Mouse (Mus musculus): ENCODE data around the gene Tnr.

The Tnr gene

GRCm38 (mm10) chr1:159796021-159796420 lies 272.5 kb downstream of the Tnr start:
- DNase-seq (ENCODE audit: low read depth, low spot score): no peak

GRCm38 (mm10) chr1:159800366-159800765 lies 276.8 kb downstream of the Tnr start:
- no peak for DNase-seq (ENCODE audit: low read depth, low spot score)

- DNase-seq (ENCODE audit: low read depth, low spot score): no peak
Observed at GRCm38 (mm10) chr1:159801753-159802152, 278.2 kb downstream of the Tnr start.

- DNase-seq (ENCODE audit: low read depth, low spot score): no peak
Observed at GRCm38 (mm10) chr1:159803711-159804110, 280.1 kb downstream of the Tnr start.

GRCm38 (mm10) chr1:159809493-159809892 lies 285.9 kb downstream of the Tnr start:
- no peak for DNase-seq (ENCODE audit: low read depth, low spot score)

GRCm38 (mm10) chr1:159811805-159812204 lies 288.2 kb downstream of the Tnr start:
- DNase-seq (ENCODE audit: low read depth, low spot score): no peak

- peak; percentile 65 for DNase-seq (ENCODE audit: low read depth, low spot score)
Observed at GRCm38 (mm10) chr1:159812820-159813411, 289.3 kb downstream of the Tnr start.

- DNase-seq (ENCODE audit: low read depth, low spot score): no peak
Observed at GRCm38 (mm10) chr1:159814348-159814747, 290.8 kb downstream of the Tnr start.

GRCm38 (mm10) chr1:159816614-159817371 lies 293.2 kb downstream of the Tnr start:
- DNase-seq (ENCODE audit: low read depth, low spot score): peak; percentile 50

- DNase-seq (ENCODE audit: low read depth, low spot score): no peak
Observed at GRCm38 (mm10) chr1:159819511-159819910, 295.9 kb downstream of the Tnr start.

- DNase-seq (ENCODE audit: low read depth, low spot score): no peak
Observed at GRCm38 (mm10) chr1:159822416-159822815, 298.8 kb downstream of the Tnr start.

- DNase-seq (ENCODE audit: low read depth, low spot score): no peak
Observed at GRCm38 (mm10) chr1:159828531-159828930, 305.0 kb downstream of the Tnr start.

GRCm38 (mm10) chr1:159833165-159833564 lies 309.6 kb downstream of the Tnr start:
- DNase-seq (ENCODE audit: low read depth, low spot score): no peak

GRCm38 (mm10) chr1:159833646-159834338 lies 310.2 kb downstream of the Tnr start:
- DNase-seq (ENCODE audit: low read depth, low spot score): no peak

GRCm38 (mm10) chr1:159835126-159835525 lies 311.6 kb downstream of the Tnr start:
- no peak for DNase-seq (ENCODE audit: low read depth, low spot score)

GRCm38 (mm10) chr1:159840337-159840736 lies 316.8 kb downstream of the Tnr start:
- DNase-seq (ENCODE audit: low read depth, low spot score): no peak

GRCm38 (mm10) chr1:159842876-159843275 lies 319.3 kb downstream of the Tnr start:
- no peak for DNase-seq (ENCODE audit: low read depth, low spot score)

GRCm38 (mm10) chr1:159852088-159852487 lies 328.5 kb downstream of the Tnr start:
- no peak for DNase-seq (ENCODE audit: low read depth, low spot score)

- DNase-seq (ENCODE audit: low read depth, low spot score): no peak
Observed at GRCm38 (mm10) chr1:159854261-159854660, 330.7 kb downstream of the Tnr start.

GRCm38 (mm10) chr1:159861782-159862474 lies 338.4 kb downstream of the Tnr start:
- DNase-seq (ENCODE audit: low read depth, low spot score): no peak

- no peak for DNase-seq (ENCODE audit: low read depth, low spot score)
Observed at GRCm38 (mm10) chr1:159865696-159866095, 342.1 kb downstream of the Tnr start.

All from forelimb bud, embryonic 11.5 days (tissue).